Mouse (Mus musculus) bone marrow macrophage, adult 2 months (primary cell): Measurements from ENCODE around the gene Muc5b. TPM values are rescaled to one million over a fixed set of nuclear protein-coding genes. Genes with fewer than 3 reads are reported as not detected.

Source experiments
- H3K27ac ChIP-seq: 2 replicates; pipeline ENCODE4 v1.5.1; 2012; ENCODE audit warnings: low read depth, low read length; ENCODE audit not compliant: insufficient read depth
- H3K4me1 ChIP-seq: 2 replicates; pipeline ENCODE4 v1.6.1; 2012; ENCODE audit warnings: low read length; ENCODE audit not compliant: control insufficient read depth, insufficient read depth
- H3K4me3 ChIP-seq: 2 replicates; pipeline ENCODE4 v1.5.1; 2012; ENCODE audit warnings: mild to moderate bottlenecking, low read length, moderate library complexity; ENCODE audit not compliant: insufficient read depth
- CTCF ChIP-seq: IDR thresholded peaks from 2 replicates; pipeline ENCODE4 v1.5.1; 2012; ENCODE audit warnings: low read depth, mild to moderate bottlenecking, low read length, moderate library complexity
- POLR2A ChIP-seq: IDR thresholded peaks from 2 replicates; pipeline ENCODE4 v1.6.1; 2012; ENCODE audit warnings: mild to moderate bottlenecking, low read depth, low read length, borderline replicate concordance
- polyA plus RNA-seq: library from polyadenylated mRNA; stranded (reverse); fragments of >200 nt; gene quantifications from 2 replicates; pipeline ENCODE4 v1.2.4, GENCODE M21; 2012; ENCODE audit not compliant: missing spikeins, insufficient read depth, insufficient read length

The Muc5b gene
- polyA plus RNA-seq, 1 experiment = not detected

DNA sequence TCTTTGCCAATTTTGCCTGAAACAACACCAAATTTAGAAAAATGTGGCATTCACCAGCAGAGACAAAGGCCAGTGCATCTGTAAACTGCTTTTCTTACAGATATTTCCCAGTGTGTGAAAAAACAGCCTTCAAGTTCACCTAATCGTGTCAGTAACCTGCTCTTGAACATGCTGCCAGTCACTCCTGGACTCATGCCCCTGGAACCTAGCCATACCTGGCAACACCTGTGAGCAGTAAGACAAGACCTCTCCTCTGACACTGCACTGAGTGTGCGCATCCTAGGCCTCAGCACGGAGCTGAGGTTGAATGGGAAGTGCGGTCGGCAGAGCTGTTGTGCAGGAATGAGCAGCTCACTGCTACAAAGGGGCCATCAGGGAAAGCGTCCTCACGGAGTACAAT lies 53.3 kb downstream of the Muc5b start:
- no peak overlapping the region for H3K27ac ChIP-seq

GRCm38 (mm10) chr7:141901825-141902224 lies 63.0 kb downstream of the Muc5b start:
- H3K27ac ChIP-seq = peak overlapping the region; percentile 23; the same call in 1 of the 2 replicates

More for the DNA sequence above, 53.3 kb downstream of the Muc5b start:
- H3K4me3 ChIP-seq = no peak overlapping the region
- TF ChIP-seq POLR2A (no peak), CTCF (no peak)
- peaks cover 10% of the 10 kb centered on the region for H3K4me1 ChIP-seq

DNA sequence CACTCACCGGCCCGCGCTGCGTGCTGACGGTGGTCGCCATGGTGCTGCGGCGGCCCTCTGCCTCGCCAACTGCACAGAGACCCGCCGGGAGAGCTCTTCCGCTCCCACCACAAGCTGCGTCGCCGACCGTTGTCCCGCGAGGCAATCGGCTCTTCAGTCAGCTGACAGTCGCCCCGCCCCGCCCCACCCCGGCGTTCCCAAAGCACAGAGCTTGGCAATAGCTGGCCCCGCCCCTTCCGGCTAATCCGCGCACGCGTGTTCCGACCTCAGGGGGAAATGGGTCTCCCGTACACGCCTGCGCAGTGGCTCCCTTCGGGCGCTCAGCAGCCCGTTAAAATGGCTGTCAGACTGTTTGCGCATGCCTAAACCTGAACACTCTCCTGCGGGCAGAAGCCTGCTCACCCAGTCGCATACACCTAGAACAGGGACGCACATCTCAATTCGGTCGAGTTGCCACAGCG lies 63.4 kb downstream of the Muc5b start:
- peak; percentile 62; the same call in 1 of the 2 replicates for TF ChIP-seq POLR2A
- no peak for TF ChIP-seq CTCF
- Histone ChIP-seq H3K4me3 (peak overlapping the region; percentile 99), H3K4me1 (peaks cover 18% of the 10 kb centered on the region), H3K27ac (peak overlapping the region; percentile 23; the same call in 1 of the 2 replicates)

More at GRCm38 (mm10) chr7:141901825-141902224, 63.0 kb downstream of the Muc5b start:
- TF ChIP-seq POLR2A (no peak), CTCF (no peak)
- peak overlapping the region; percentile 99 for H3K4me3 ChIP-seq
- peaks cover 22% of the 10 kb centered on the region for H3K4me1 ChIP-seq

DNA sequence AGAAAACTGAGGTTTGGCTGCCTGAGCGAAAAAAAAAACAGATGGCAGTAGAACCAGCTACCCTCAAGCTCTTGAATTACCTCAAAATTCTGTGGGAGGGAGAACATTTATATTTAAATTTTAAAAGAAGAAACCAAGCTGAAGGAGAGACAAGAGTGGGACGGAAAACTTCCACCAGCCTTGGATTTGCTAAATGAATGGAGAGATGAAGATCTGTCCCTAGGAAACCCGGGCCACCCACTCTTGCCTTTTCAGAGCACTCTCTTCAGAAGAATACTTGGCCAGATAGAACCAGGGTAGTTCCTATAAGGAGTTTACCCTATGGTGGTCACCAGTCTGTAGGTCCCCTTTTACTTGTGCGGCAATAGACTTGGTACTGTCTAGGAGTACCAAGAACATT lies 63.9 kb downstream of the Muc5b start:
- TF ChIP-seq CTCF (no peak), POLR2A (no peak)
- Histone ChIP-seq H3K4me3 (peak overlapping the region; percentile 55), H3K4me1 (peaks cover 18% of the 10 kb centered on the region), H3K27ac (no peak overlapping the region)

GRCm38 (mm10) chr7:141908591-141908990 lies 69.7 kb downstream of the Muc5b start:
- TF ChIP-seq POLR2A (no peak), CTCF (no peak)
- Histone ChIP-seq H3K4me3 (no peak overlapping the region), H3K27ac (no peak overlapping the region), H3K4me1 (peaks cover 5% of the 10 kb centered on the region; the same call in 1 of the 2 replicates)

DNA sequence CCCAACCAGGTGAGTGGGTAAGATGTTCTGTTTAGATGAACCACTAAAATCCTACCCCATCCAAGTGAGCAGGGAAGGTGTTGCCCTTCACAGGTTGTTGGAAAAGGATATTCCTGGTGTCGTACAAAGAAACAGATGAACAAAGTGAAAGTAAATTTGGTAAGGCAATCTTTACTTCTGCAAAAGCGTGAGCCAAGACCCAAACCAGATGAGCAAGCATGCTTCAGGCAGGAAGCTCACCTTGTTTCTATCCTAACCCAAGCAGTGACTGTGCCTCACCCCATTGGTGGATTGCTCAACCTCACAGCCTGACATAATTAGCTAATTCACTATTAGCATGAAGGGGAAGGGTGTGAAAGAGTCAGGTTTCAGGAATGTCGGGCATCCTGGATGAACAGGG lies 72.4 kb downstream of the Muc5b start:
- no peak overlapping the region for H3K27ac ChIP-seq
- peaks cover 5% of the 10 kb centered on the region; the same call in 1 of the 2 replicates for H3K4me1 ChIP-seq
- TF ChIP-seq POLR2A (no peak), CTCF (no peak)
- no peak overlapping the region for H3K4me3 ChIP-seq

GRCm38 (mm10) chr7:141918407-141918806 lies 79.5 kb downstream of the Muc5b start, which contains the start of gene Tollip:
Gene Tollip, minus strand, starts transcription at chr7:141918507.
- Histone ChIP-seq H3K4me3 (no peak within 1 kb of the TSS), H3K4me1 (no peaks in the 10 kb centered on the region), H3K27ac (no peak within 1 kb of the TSS)
- TF ChIP-seq POLR2A = no peak
- TF ChIP-seq CTCF = no peak

Other genes starting within 250 kb of the Muc5b start
- not detected in 2 replicates for gene Muc6, start 183.8 kb upstream of the Muc5b start, polyA plus RNA-seq
- gene Muc2, start 148.7 kb upstream of the Muc5b start, polyA plus RNA-seq = 1.7 and 3.4 TPM in 2 replicates
- gene Muc5ac, start 50.1 kb upstream of the Muc5b start, polyA plus RNA-seq = not detected in 2 replicates
- 37.2 and 39.1 TPM in 2 replicates for gene Tollip, start 79.4 kb downstream of the Muc5b start, polyA plus RNA-seq
- not detected in 2 replicates for gene Brsk2, start 110.7 kb downstream of the Muc5b start, polyA plus RNA-seq
- 29.5 and 37.0 TPM in 2 replicates for gene Mob2, start 222.0 kb downstream of the Muc5b start, polyA plus RNA-seq